28 mouse cellular contexts compared by ENCODE assay signal in genomic region chr6:84173626-84174025, GRCm38 (mm10).
"Had no signal": no experiment of that assay in that cellular context is flagged by ENCODE, and none has a peak within 500 bp of the region (broad histone marks: within the 10 kb centered on the region; RNA-seq: fewer than 3 reads in every experiment).

No protein-coding gene starts in this region.

- H3K4me1 ChIP-seq: embryonic facial prominence, embryonic 10.5 days; embryonic facial prominence, embryonic 12.5 days; embryonic facial prominence, embryonic 15.5 days; forebrain, embryonic 10.5 days; forebrain, embryonic 12.5 days; forebrain, embryonic 13.5 days; forebrain, embryonic 15.5 days had no signal

- H3K4me2 ChIP-seq: embryonic facial prominence, embryonic 12.5 days; embryonic facial prominence, embryonic 13.5 days; embryonic facial prominence, embryonic 15.5 days; forebrain, embryonic 12.5 days; forebrain, embryonic 13.5 days; forebrain, embryonic 15.5 days had no signal

- H3K9ac ChIP-seq: embryonic facial prominence, embryonic 12.5 days; embryonic facial prominence, embryonic 13.5 days; embryonic facial prominence, embryonic 15.5 days; forebrain, embryonic 12.5 days; forebrain, embryonic 13.5 days; forebrain, embryonic 15.5 days; forebrain, postnatal 0 days had no signal

- H3K4me3 ChIP-seq: embryonic facial prominence, embryonic 10.5 days; embryonic facial prominence, embryonic 12.5 days; embryonic facial prominence, embryonic 13.5 days; embryonic facial prominence, embryonic 15.5 days; erythroblast, embryonic 14.5 days; forebrain, embryonic 10.5 days; forebrain, embryonic 12.5 days; forebrain, embryonic 13.5 days; forebrain, embryonic 15.5 days; gastrocnemius, adult 2 months; heart, adult 2 months had no signal

- DNase-seq: cerebellum, adult 8-10 months; cerebellum, adult 9-10 months; cerebellum, adult 9-11 months; cerebellum, postnatal 10 days; cerebellum, postnatal 14 days; cerebellum, postnatal 25 days; cerebellum, postnatal 36 days; embryo, embryonic 11 days; forebrain, postnatal 0 days; gastrocnemius, adult 2 months; gastrocnemius, postnatal 10 days; gastrocnemius, postnatal 14 days; gastrocnemius, postnatal 25 days; gastrocnemius, postnatal 36 days; heart, adult 11 months; heart, adult 18-20 months; heart, adult 2 months had no signal

- H3K27ac ChIP-seq: embryonic facial prominence, embryonic 10.5 days; embryonic facial prominence, embryonic 12.5 days; embryonic facial prominence, embryonic 13.5 days; embryonic facial prominence, embryonic 15.5 days; forebrain, embryonic 10.5 days; forebrain, embryonic 12.5 days; forebrain, embryonic 13.5 days; forebrain, embryonic 15.5 days; gastrocnemius, adult 2 months; heart, adult 2 months had no signal

- ATAC-seq: forebrain, embryonic 13.5 days; forebrain, embryonic 14.5 days; forebrain, embryonic 15.5 days; forebrain, embryonic 16.5 days; forebrain, postnatal 0 days had no signal

- H3K9me3 ChIP-seq: embryonic facial prominence, embryonic 10.5 days; embryonic facial prominence, embryonic 12.5 days; embryonic facial prominence, embryonic 15.5 days; forebrain, embryonic 12.5 days; forebrain, embryonic 13.5 days had no signal

- H3K27me3 ChIP-seq: embryonic facial prominence, embryonic 12.5 days; embryonic facial prominence, embryonic 13.5 days; embryonic facial prominence, embryonic 15.5 days; forebrain, embryonic 12.5 days; forebrain, embryonic 13.5 days; forebrain, embryonic 15.5 days had no signal

- H3K36me3 ChIP-seq: embryonic facial prominence, embryonic 10.5 days; embryonic facial prominence, embryonic 12.5 days; embryonic facial prominence, embryonic 13.5 days; embryonic facial prominence, embryonic 15.5 days; forebrain, embryonic 10.5 days; forebrain, embryonic 12.5 days; forebrain, embryonic 15.5 days had no signal
